Mouse (Mus musculus) MEL (cell line): Measurements from ENCODE around the gene Egfl8. TPM values are rescaled to one million over a fixed set of nuclear protein-coding genes. Genes with fewer than 3 reads are reported as not detected.

Source experiments
- DNase-seq: peaks from one replicate; pipeline ENCODE4 v3.0.0; 2011; ENCODE audit warnings: low read depth, low spot score
- H3K27ac ChIP-seq: 2 replicates; pipeline ENCODE4 v1.5.1; 2012; ENCODE audit warnings: low read depth, mild to moderate bottlenecking, control low read depth, low read length, moderate library complexity; ENCODE audit not compliant: control insufficient read depth
- H3K27me3 ChIP-seq, 2 experiments: fragments of 150-350 bp in 1 of 2; sonication (generic) in 1 of 2; 2 replicates each; pipeline ENCODE4 v1.6.1; 2012; ENCODE audit warnings: low read length in 2 of 2, mild to moderate bottlenecking in 2 of 2, improper control_type of control experiment in 1 of 2, moderate library complexity in 1 of 2; ENCODE audit not compliant: insufficient read depth in 2 of 2, control insufficient read depth in 1 of 2
- H3K36me3 ChIP-seq, 2 experiments: 2 replicates each; pipeline ENCODE4 v1.6.1; 2012 to 2014; ENCODE audit warnings: low read length in 2 of 2, improper control_type of control experiment in 1 of 2, inconsistent platforms in 1 of 2, mild to moderate bottlenecking in 1 of 2; ENCODE audit not compliant: insufficient read depth in 2 of 2, control insufficient read depth in 1 of 2
- H3K4me1 ChIP-seq, 2 experiments: fragments of 150-350 bp in 1 of 2; sonication (generic) in 1 of 2; 2 replicates each; pipeline ENCODE4 v1.6.1; 2012; ENCODE audit warnings: low read length in 2 of 2, improper control_type of control experiment in 1 of 2, mild to moderate bottlenecking in 1 of 2; ENCODE audit not compliant: insufficient read depth in 2 of 2, control insufficient read depth in 1 of 2
- H3K4me3 ChIP-seq, 2 experiments: fragments of 150-350 bp in 1 of 2; sonication (generic) in 1 of 2; 2 replicates each; pipeline ENCODE4 v1.5.1; 2012; ENCODE audit warnings: low read depth in 2 of 2, low read length in 2 of 2, mild to moderate bottlenecking in 2 of 2, moderate library complexity in 2 of 2, control low read depth in 1 of 2, improper control_type of control experiment in 1 of 2; ENCODE audit not compliant: control insufficient read depth in 1 of 2, insufficient read depth in 1 of 2
- H3K79me2 ChIP-seq: 2 replicates; pipeline ENCODE4 v1.6.1; 2012; ENCODE audit warnings: mild to moderate bottlenecking, low read length, moderate library complexity; ENCODE audit not compliant: control insufficient read depth, poor library complexity, insufficient read depth
- H3K9ac ChIP-seq: 2 replicates; pipeline ENCODE4 v1.6.1; 2012; ENCODE audit warnings: low read depth, mild to moderate bottlenecking, control low read depth, low read length, moderate library complexity; ENCODE audit not compliant: control insufficient read depth, poor library complexity, severe bottlenecking
- H3K9me3 ChIP-seq: fragments of 150-350 bp; sonication (generic); replicated peaks from 2 replicates; pipeline ENCODE4 v1.6.1; 2012; ENCODE audit warnings: mild to moderate bottlenecking, low read length, improper control_type of control experiment, moderate library complexity; ENCODE audit not compliant: insufficient read depth
- CTCF ChIP-seq, 3 experiments: IDR thresholded peaks in 2 of 3; conservative IDR thresholded peaks in 1 of 3; 2 replicates each; pipeline ENCODE4 v1.5.1; 2011 to 2012; ENCODE audit warnings: low read length in 3 of 3, low read depth in 2 of 3, mild to moderate bottlenecking in 2 of 3, improper control_type of control experiment in 1 of 3, inconsistent platforms in 1 of 3, mixed read lengths in 1 of 3, moderate library complexity in 1 of 3; ENCODE audit not compliant: control insufficient read depth in 1 of 3, insufficient read depth in 1 of 3, poor library complexity in 1 of 3, severe bottlenecking in 1 of 3
- ETS1 ChIP-seq: IDR thresholded peaks from 2 replicates; pipeline ENCODE4 v1.6.1; 2012; ENCODE audit warnings: low read depth, mild to moderate bottlenecking, inconsistent platforms, low read length, improper control_type of control experiment, moderate library complexity
- GATA1 ChIP-seq: IDR thresholded peaks from 2 replicates; pipeline ENCODE4 v1.6.1; 2011; ENCODE audit warnings: low read depth, low read length, improper control_type of control experiment
- HCFC1 ChIP-seq: IDR thresholded peaks from 2 replicates; pipeline ENCODE4 v1.6.1; 2012; ENCODE audit warnings: low read depth, mild to moderate bottlenecking, inconsistent platforms, low read length, improper control_type of control experiment, moderate library complexity
- JUND ChIP-seq: IDR thresholded peaks from 2 replicates; pipeline ENCODE4 v1.6.1; 2011; ENCODE audit warnings: low read depth, mild to moderate bottlenecking, improper control_type of control experiment, low read length
- KAT2A ChIP-seq: conservative IDR thresholded peaks from 2 replicates; pipeline ENCODE4 v1.6.1; 2012; ENCODE audit warnings: low read depth, low read length, improper control_type of control experiment, inconsistent platforms
- MEF2A ChIP-seq: IDR thresholded peaks from 2 replicates; pipeline ENCODE4 v1.6.1; 2014; ENCODE audit warnings: low read depth, mild to moderate bottlenecking, inconsistent platforms, low read length, improper control_type of control experiment; ENCODE audit not compliant: poor library complexity, insufficient replicate concordance, severe bottlenecking; ENCODE audit errors: extremely low read depth
- MXI1 ChIP-seq: IDR thresholded peaks from 2 replicates; pipeline ENCODE4 v1.6.1; 2011; ENCODE audit warnings: mild to moderate bottlenecking, low read depth, low read length, improper control_type of control experiment
- NRF1 ChIP-seq: IDR thresholded peaks from 2 replicates; pipeline ENCODE4 v1.6.1; 2014; ENCODE audit warnings: low read depth, mild to moderate bottlenecking, inconsistent platforms, low read length, improper control_type of control experiment, moderate library complexity; ENCODE audit not compliant: poor library complexity, insufficient read depth, severe bottlenecking
- POLR2A ChIP-seq, 2 experiments: IDR thresholded peaks; 2 replicates each; pipeline ENCODE4 v1.6.1; 2011 to 2012; ENCODE audit warnings: low read length in 2 of 2, mild to moderate bottlenecking in 2 of 2, control low read depth in 1 of 2, improper control_type of control experiment in 1 of 2, low read depth in 1 of 2, moderate library complexity in 1 of 2; ENCODE audit not compliant: control insufficient read depth in 1 of 2, insufficient read depth in 1 of 2, poor library complexity in 1 of 2
- RAD21 ChIP-seq: IDR thresholded peaks from 2 replicates; pipeline ENCODE4 v1.6.1; 2011; ENCODE audit warnings: mild to moderate bottlenecking, low read depth, low read length, improper control_type of control experiment
- SIN3A ChIP-seq: IDR thresholded peaks from 2 replicates; pipeline ENCODE4 v1.6.1; 2012; ENCODE audit warnings: low read length, improper control_type of control experiment, inconsistent platforms
- TAL1 ChIP-seq: IDR thresholded peaks from 2 replicates; pipeline ENCODE4 v1.6.1; 2012; ENCODE audit warnings: mild to moderate bottlenecking, inconsistent platforms, low read length, moderate library complexity, mixed read lengths
- TBP ChIP-seq: IDR thresholded peaks from 2 replicates; pipeline ENCODE4 v1.8.0; 2011; ENCODE audit warnings: low read depth, low read length, improper control_type of control experiment
- ZMIZ1 ChIP-seq: IDR thresholded peaks from 2 replicates; pipeline ENCODE4 v1.6.1; 2012; ENCODE audit warnings: low read depth, mild to moderate bottlenecking, inconsistent platforms, low read length, improper control_type of control experiment, moderate library complexity
- ZNF384 ChIP-seq: IDR thresholded peaks from 2 replicates; pipeline ENCODE4 v1.6.1; 2012; ENCODE audit warnings: low read depth, mild to moderate bottlenecking, inconsistent platforms, low read length, improper control_type of control experiment
- polyA plus RNA-seq, 2 experiments: library from polyadenylated mRNA; stranded (reverse) in 1 of 2; unstranded in 1 of 2; fragments of >175 nt in 1 of 2; fragments of >200 nt in 1 of 2; gene quantifications; 2 replicates each; pipeline versions ENCODE4 v1.2.1 to v1.2.4; 2012; ENCODE audit warnings: low replicate concordance in 2 of 2, low read depth in 1 of 2; ENCODE audit not compliant: insufficient read length in 2 of 2, insufficient read depth in 1 of 2, missing spikeins in 1 of 2
- total RNA-seq: library from RNA; depleted of rRNA; stranded (reverse); fragments of 300-350 nt; gene quantifications from 2 replicates; pipeline ENCODE4 v1.2.3, GENCODE M21; 2012

Gene Egfl8
- total and polyA plus RNA-seq, 3 experiments, result 0.89 to 1.6 TPM; not detected in 1

DNA sequence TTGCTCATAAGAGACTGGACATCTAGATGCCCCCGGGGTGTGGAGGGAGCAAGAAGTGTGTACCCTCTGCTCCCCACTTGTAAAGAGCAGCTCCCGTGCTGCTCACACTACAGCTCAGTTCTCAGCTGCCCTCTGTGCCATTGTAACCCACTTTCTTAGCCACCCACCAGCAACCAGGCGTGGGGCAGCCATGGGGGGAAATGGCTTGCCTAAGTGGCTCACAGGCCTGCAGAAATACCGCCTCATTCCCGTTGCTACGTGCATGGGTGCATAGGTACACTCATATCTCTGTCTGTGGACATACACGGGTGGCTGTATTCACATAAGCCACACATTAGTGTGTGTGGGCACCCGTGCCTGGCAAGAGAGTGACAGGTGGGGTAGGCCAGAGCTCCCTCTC is 47.2 kb upstream of the Egfl8 start:
- no peaks in the 10 kb centered on the region for H3K9me3 ChIP-seq
- H3K79me2 ChIP-seq, result no peaks in the 10 kb centered on the region
- no peak for TF ChIP-seq RAD21
- DNase-seq, result no peak
- no peak overlapping the region for H3K27ac ChIP-seq
- no peak overlapping the region for H3K4me3 ChIP-seq
- peaks cover 0 to 3% of the 10 kb centered on the region in 2 experiments; a peak in 1 of 4 replicates for H3K36me3 ChIP-seq
- H3K27me3 ChIP-seq, result no peaks in the 10 kb centered on the region
- H3K9ac ChIP-seq, result no peak overlapping the region
- H3K4me1 ChIP-seq, result peaks cover 0 to 23% of the 10 kb centered on the region in 2 experiments; a peak in 3 of 4 replicates

DNA sequence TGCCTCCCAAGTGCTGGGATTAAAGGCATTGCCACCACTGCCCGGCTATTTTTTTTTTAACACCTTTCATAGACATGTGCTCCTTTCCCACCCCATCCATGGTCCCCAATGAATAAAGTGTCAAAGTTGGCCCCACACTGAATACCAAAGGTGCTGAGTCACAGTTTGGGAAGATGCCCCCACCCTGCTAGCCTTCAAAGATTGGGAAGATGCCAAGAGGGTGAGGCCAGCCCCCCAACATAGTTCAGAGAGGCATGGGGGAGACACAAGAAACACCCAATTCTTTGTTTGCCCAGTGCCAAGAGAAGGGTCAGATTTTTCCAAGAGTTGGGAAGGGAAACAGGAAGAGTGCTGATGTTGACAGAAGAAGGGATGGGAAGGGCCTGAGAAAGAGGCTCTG is 46.7 kb upstream of the Egfl8 start:
- Histone ChIP-seq H3K9me3 (no peaks in the 10 kb centered on the region), H3K9ac (no peak overlapping the region), H3K27me3 (no peaks in the 10 kb centered on the region), H3K27ac (no peak overlapping the region), H3K79me2 (no peaks in the 10 kb centered on the region), H3K4me1 (peaks cover 0 to 23% of the 10 kb centered on the region in 2 experiments; a peak in 3 of 4 replicates), H3K4me3 (no peak overlapping the region), H3K36me3 (peaks cover 0 to 3% of the 10 kb centered on the region in 2 experiments; a peak in 1 of 4 replicates)
- TF ChIP-seq JUND (no peak), NRF1 (no peak), TBP (no peak), MXI1 (no peak), KAT2A (no peak), ETS1 (no peak), POLR2A (IDR thresholded peaks at IDR 0.05; ENCODE audit: control insufficient read depth in 1 of 2, insufficient read depth in 1 of 2, low read depth in 1 of 2, low read length in 2 of 2, poor library complexity in 1 of 2) (no peak), TAL1 (no peak), SIN3A (no peak), ZNF384 (no peak), HCFC1 (no peak), GATA1 (no peak), ZMIZ1 (no peak), CTCF (IDR thresholded peaks at IDR 0.05 in 2 of 3, conservative IDR thresholded peaks at IDR 0.05 in 1 of 3; ENCODE audit: control insufficient read depth in 1 of 3, insufficient read depth in 1 of 3, low read depth in 2 of 3, low read length in 3 of 3, poor library complexity in 1 of 3, severe bottlenecking in 1 of 3) (no peak), MEF2A (no peak)
- DNase-seq, result no peak
